Mouse (Mus musculus): ENCODE results near the gene Rcn3. TPM values are rescaled to one million over a fixed set of nuclear protein-coding genes. Genes with fewer than 3 reads are reported as not detected.

The Rcn3 gene
- total RNA-seq, 2 experiments from 2014 or later: 13.0 to 16.7 TPM

GRCm38 (mm10) chr7:45050945-45051600 lies 40.9 kb downstream of the Rcn3 start:
- intact Hi-C loops (cut with DNase I): no loop called here
- peak; percentile 88 for DNase-seq

GRCm38 (mm10) chr7:45048923-45049657 lies 42.9 kb downstream of the Rcn3 start:
- intact Hi-C loops (cut with DNase I): no loop called here
- no peak for DNase-seq

GRCm38 (mm10) chr7:45048001-45048890 lies 43.8 kb downstream of the Rcn3 start:
- no peak for DNase-seq
- intact Hi-C loops (cut with DNase I): no loop called here

- no peak for DNase-seq
- intact Hi-C loops (cut with DNase I): no loop called here
Measured at GRCm38 (mm10) chr7:45047491-45047890, 44.5 kb downstream of the Rcn3 start.

GRCm38 (mm10) chr7:45046853-45047350 lies 45.1 kb downstream of the Rcn3 start:
- DNase-seq: no peak
- intact Hi-C loops (cut with DNase I): no loop called here

GRCm38 (mm10) chr7:45045741-45046140 lies 46.3 kb downstream of the Rcn3 start:
- intact Hi-C loops (cut with DNase I): no loop called here
- DNase-seq: no peak

- no peak for DNase-seq
- intact Hi-C loops (cut with DNase I): no loop called here
Measured at GRCm38 (mm10) chr7:45043307-45043706, 48.7 kb downstream of the Rcn3 start.

- DNase-seq: no peak
- intact Hi-C loops (cut with DNase I): no loop called here
Measured at GRCm38 (mm10) chr7:45040851-45041250, 51.2 kb downstream of the Rcn3 start.

- no peak for DNase-seq
- intact Hi-C loops (cut with DNase I): no loop called here
Measured at GRCm38 (mm10) chr7:45038411-45038810, 53.6 kb downstream of the Rcn3 start.

GRCm38 (mm10) chr7:45037720-45038361 lies 54.2 kb downstream of the Rcn3 start:
- intact Hi-C loops (cut with DNase I): no loop called here
- DNase-seq: peak; percentile 56

- intact Hi-C loops (cut with DNase I): no loop called here
Measured at GRCm38 (mm10) chr7:45036702-45037101, 55.3 kb downstream of the Rcn3 start.

GRCm38 (mm10) chr7:45035631-45036030 lies 56.4 kb downstream of the Rcn3 start:
- intact Hi-C loops (cut with DNase I): no loop called here
- no peak for DNase-seq

More at GRCm38 (mm10) chr7:45036702-45037101, 55.3 kb downstream of the Rcn3 start:
- DNase-seq: no peak

- DNase-seq: no peak
- intact Hi-C loops (cut with DNase I): no loop called here
Measured at GRCm38 (mm10) chr7:45033722-45034359, 58.2 kb downstream of the Rcn3 start.

Small RNA genes within 50 kb of the gene (microRNA-seq; reads per million reads assigned to microRNA genes)
- gene Mir150 (425 reads per million, percentile 66 among the genes with 10 or more reads in this experiment), gene Mir5121 (34.6 reads per million, percentile 41 among the genes with 10 or more reads in this experiment)

Other genes with a start within 250 kb of the Rcn3 start
- gene Akt1s1, start 243.2 kb downstream of the Rcn3 start, total RNA-seq (2021): 10 to 100 TPM; 74.1 to 85.4 TPM
- gene Tbc1d17, start 243.1 kb downstream of the Rcn3 start, total RNA-seq (2021): 10 to 100 TPM; 57.1 to 68.3 TPM
- 10 to 100 TPM; 27.5 to 29.3 TPM for gene Pnkp, start 235.1 kb downstream of the Rcn3 start, total RNA-seq (2021)
- 100 to 1,000 TPM; 423 to 428 TPM for gene Ptov1, start 222.4 kb downstream of the Rcn3 start, total RNA-seq (2021)
- 100 to 1,000 TPM; 117 to 122 TPM for gene Med25, start 199.5 kb downstream of the Rcn3 start, total RNA-seq (2021)
- gene Fuz, start 196.1 kb downstream of the Rcn3 start, total RNA-seq (2021): 10 to 100 TPM; 10.5 to 13.1 TPM
- 100 to 1,000 TPM; 232 to 258 TPM for gene Ap2a1, start 162.7 kb downstream of the Rcn3 start, total RNA-seq (2021)
- gene Tsks, start 149.0 kb downstream of the Rcn3 start, total RNA-seq (2021): not detected
- gene Cpt1c, start 117.4 kb downstream of the Rcn3 start, total RNA-seq (2021): 10 to 100 TPM; 59.7 to 68.8 TPM
- 100 to 1,000 TPM; 485 to 487 TPM for gene Prmt1, start 105.7 kb downstream of the Rcn3 start, total RNA-seq (2021)
- 10 to 100 TPM; 34.8 to 37.9 TPM for gene Irf3, start 94.6 kb downstream of the Rcn3 start, total RNA-seq (2021)
- 1 to 10 TPM; 4.4 to 4.7 TPM for gene Bcl2l12, start 93.5 kb downstream of the Rcn3 start, total RNA-seq (2021)
- gene Scaf1, start 75.9 kb downstream of the Rcn3 start, total RNA-seq (2021): 100 to 1,000 TPM; 154 TPM
- 1 to 10 TPM; 6.9 to 7.2 TPM for gene Rras, start 74.3 kb downstream of the Rcn3 start, total RNA-seq (2021)
- gene Prr12, start 39.3 kb downstream of the Rcn3 start, total RNA-seq (2021): 10 to 100 TPM; 77.9 to 80.6 TPM
- gene Nosip, start 29.8 kb downstream of the Rcn3 start, total RNA-seq (2021): 10 to 100 TPM; 44.8 to 47.6 TPM
- gene Prrg2, start 29.5 kb downstream of the Rcn3 start, total RNA-seq (2021): 1 to 10 TPM; 6.2 to 7.2 TPM
- gene Fcgrt, start 11.6 kb upstream of the Rcn3 start, total RNA-seq (2021): 10 to 100 TPM; 17.7 to 18.3 TPM
- 100 to 1,000 TPM; 707 to 729 TPM for gene Rps11, start 32.2 kb upstream of the Rcn3 start, total RNA-seq (2021)
- 1,000 to 10,000 TPM in 1 of 2 experiments, 100 to 1,000 TPM in 1; 958 to 1,083 TPM for gene Rpl13a, start 36.5 kb upstream of the Rcn3 start, total RNA-seq (2021)
- gene Gm45713, start 44.0 kb upstream of the Rcn3 start, total RNA-seq (2021): under 1 TPM in 1 of 2 experiments, not detected in 1; 0.50 TPM
- gene Flt3l, start 44.2 kb upstream of the Rcn3 start, total RNA-seq (2021): 1 to 10 TPM; 2.8 to 3.0 TPM
- 100 to 1,000 TPM; 100 to 101 TPM for gene Pih1d1, start 62.1 kb upstream of the Rcn3 start, total RNA-seq (2021)
- 10 to 100 TPM; 16.7 to 16.9 TPM for gene Aldh16a1, start 62.4 kb upstream of the Rcn3 start, total RNA-seq (2021)
- 100 to 1,000 TPM; 267 to 292 TPM for gene Slc17a7, start 71.7 kb upstream of the Rcn3 start, total RNA-seq (2021)
- under 1 TPM in 1 of 2 experiments, not detected in 1; 0.38 TPM for gene Gfy, start 87.3 kb upstream of the Rcn3 start, total RNA-seq (2021)
- not detected for gene Pth2, start 88.8 kb upstream of the Rcn3 start, total RNA-seq (2021)
- gene Ccdc155, start 112.7 kb upstream of the Rcn3 start, total RNA-seq (2021): 1 to 10 TPM; 1.1 to 1.9 TPM
- 10 to 100 TPM; 14.5 to 18.3 TPM for gene Dkkl1, start 119.9 kb upstream of the Rcn3 start, total RNA-seq (2021)
- gene Tead2, start 123.5 kb upstream of the Rcn3 start, total RNA-seq (2021): 10 to 100 TPM; 15.1 to 17.6 TPM
- gene Cd37, start 146.9 kb upstream of the Rcn3 start, total RNA-seq (2021): 1 to 10 TPM; 2.5 to 2.6 TPM
- 1 to 10 TPM; 1.2 to 1.8 TPM for gene Slc6a16, start 148.9 kb upstream of the Rcn3 start, total RNA-seq (2021)
- not detected for gene Slc6a21, start 185.3 kb upstream of the Rcn3 start, total RNA-seq (2021)
- 10 to 100 TPM; 32.1 to 33.8 TPM for gene Trpm4, start 241.6 kb upstream of the Rcn3 start, total RNA-seq (2021)
- under 1 TPM; 0.36 to 0.38 TPM for gene Hrc, start 243.1 kb upstream of the Rcn3 start, total RNA-seq (2021)